17 mouse cellular contexts compared by ENCODE assay signal in genomic region chr17:36085976-36086375, GRCm38 (mm10). TPM values are rescaled to one million over a fixed set of nuclear protein-coding genes. Genes with fewer than 3 reads are reported as not detected.
"Had no signal": no experiment of that assay in that cellular context is flagged by ENCODE, and none has a peak within 500 bp of the region (broad histone marks: within the 10 kb centered on the region; RNA-seq: fewer than 3 reads in every experiment).

No protein-coding gene starts in this region.

RNA-seq across cellular contexts. Expression of gene Gm11127, which starts 27.8 kb away (rescaled TPM):
- polyA plus RNA-seq: liver, adult 2 months; liver, embryonic 12.5 days; lung, embryonic 14.5 days; lung, embryonic 16.5 days; midbrain, embryonic 11.5 days; midbrain, embryonic 13.5 days; midbrain, embryonic 15.5 days; neural tube, embryonic 12.5 days; neural tube, embryonic 14.5 days had no signal

RNA-seq across cellular contexts. Expression of gene Gm19684, which starts 35.5 kb away (rescaled TPM):
- polyA plus RNA-seq: liver, embryonic 12.5 days; liver, embryonic 14.5 days; liver, embryonic 16.5 days; lung, embryonic 14.5 days; lung, embryonic 16.5 days; midbrain, embryonic 11.5 days; midbrain, embryonic 13.5 days; midbrain, embryonic 15.5 days; midbrain, postnatal 0 days; neural tube, embryonic 12.5 days; neural tube, embryonic 14.5 days; stomach, embryonic 15.5 days; stomach, postnatal 0 days; testis, adult 2 months had no signal

RNA-seq across cellular contexts. Expression of gene Gm6034, which starts 43.2 kb away (rescaled TPM):
- polyA plus RNA-seq: liver, embryonic 12.5 days; liver, embryonic 14.5 days; liver, embryonic 16.5 days; lung, embryonic 14.5 days; lung, embryonic 16.5 days; midbrain, embryonic 11.5 days; midbrain, embryonic 13.5 days; midbrain, embryonic 15.5 days; midbrain, postnatal 0 days; neural tube, embryonic 12.5 days; neural tube, embryonic 14.5 days; stomach, postnatal 0 days; testis, adult 2 months; urinary bladder, adult 2 months had no signal

RNA-seq across cellular contexts. Expression of gene Gm7030, which starts 43.2 kb away (rescaled TPM):
- polyA plus RNA-seq: liver, adult 2 months; liver, embryonic 12.5 days; liver, embryonic 14.5 days; liver, embryonic 16.5 days; lung, embryonic 14.5 days; lung, embryonic 16.5 days; midbrain, embryonic 11.5 days; midbrain, embryonic 13.5 days; midbrain, embryonic 15.5 days; midbrain, postnatal 0 days; neural tube, embryonic 12.5 days; neural tube, embryonic 14.5 days; spleen, adult 2 months; stomach, embryonic 15.5 days; stomach, postnatal 0 days; testis, adult 2 months; urinary bladder, adult 2 months had no signal
